Mouse (Mus musculus): ENCODE data around the gene Tmem143. TPM values are rescaled to one million over a fixed set of nuclear protein-coding genes. Genes with fewer than 3 reads are reported as not detected.
"Not testable (repeated sequence)": the region's sequence is repeated elsewhere in the genome, so short reads cannot be mapped to it uniquely, and the experiment has no call there.

The Tmem143 gene
- polyA plus RNA-seq, 1 experiment = 42.0 TPM

GRCm38 (mm10) chr7:45895931-45896516 is 717 bp upstream of the Tmem143 start:
- DNase-seq = peak in 1 of 2 experiments; percentile 19
- TF ChIP-seq POLR2A (IDR thresholded peaks at IDR 0.05; ENCODE audit: borderline replicate concordance, insufficient read depth, low read length) = no peak
- TF ChIP-seq CTCF (IDR thresholded peaks at IDR 0.05; ENCODE audit: borderline replicate concordance, insufficient read depth, low read depth, low read length) = no peak
- Histone ChIP-seq H3K27ac (ENCODE audit: insufficient read depth, low read length) (no peak overlapping the region), H3K27me3 (ENCODE audit: control insufficient read depth, insufficient read depth, low read length) (no peaks in the 10 kb centered on the region), H3K4me3 (replicated peaks; ENCODE audit: insufficient read depth, low read depth, low read length) (no peak overlapping the region), H3K4me1 (ENCODE audit: control insufficient read depth, insufficient read depth, low read length) (no peaks in the 10 kb centered on the region)
- WGBS = 74% methylated on average over 6 of the region's 6 CpGs

GRCm38 (mm10) chr7:45897258-45897757 is 567 bp downstream of the Tmem143 start:
- under 1% methylated on average over 19 of the region's 19 CpGs for whole genome bisulfite sequencing
- Histone ChIP-seq H3K27me3 (ENCODE audit: control insufficient read depth, insufficient read depth, low read length) (no peaks in the 10 kb centered on the region), H3K4me1 (ENCODE audit: control insufficient read depth, insufficient read depth, low read length) (no peaks in the 10 kb centered on the region), H3K4me3 (replicated peaks; ENCODE audit: insufficient read depth, low read depth, low read length) (peak overlapping the region; percentile 87), H3K27ac (ENCODE audit: insufficient read depth, low read length) (peak overlapping the region; percentile 80)
- peak; percentile 73 to 78 for DNase-seq
- TF ChIP-seq CTCF (IDR thresholded peaks at IDR 0.05; ENCODE audit: borderline replicate concordance, insufficient read depth, low read depth, low read length) = no peak
- 0 out of 2 replicates have a peak, but pooled peaks have one; percentile 29 for TF ChIP-seq POLR2A (IDR thresholded peaks at IDR 0.05; ENCODE audit: borderline replicate concordance, insufficient read depth, low read length)

GRCm38 (mm10) chr7:45898125-45898524 is 1.4 kb downstream of the Tmem143 start:
- peak in 1 of 2 experiments; percentile 41 for DNase-seq
- not testable (repeated sequence) for H3K4me3 ChIP-seq (replicated peaks; ENCODE audit: insufficient read depth, low read depth, low read length); H3K27me3 ChIP-seq (ENCODE audit: control insufficient read depth, insufficient read depth, low read length); H3K27ac ChIP-seq (ENCODE audit: insufficient read depth, low read length); H3K4me1 ChIP-seq (ENCODE audit: control insufficient read depth, insufficient read depth, low read length)
- WGBS = 47% methylated on average over 4 of the region's 4 CpGs

- WGBS = 54% methylated on average over 5 of the region's 5 CpGs
These were observed 4.8 kb downstream of the Tmem143 start for GRCm38 (mm10) chr7:45901562-45901961.

GRCm38 (mm10) chr7:45902481-45903002 is 5.8 kb downstream of the Tmem143 start:
- Histone ChIP-seq H3K4me1 (ENCODE audit: control insufficient read depth, insufficient read depth, low read length) (no peaks in the 10 kb centered on the region), H3K27me3 (ENCODE audit: control insufficient read depth, insufficient read depth, low read length) (no peaks in the 10 kb centered on the region), H3K4me3 (replicated peaks; ENCODE audit: insufficient read depth, low read depth, low read length) (no peak overlapping the region), H3K27ac (ENCODE audit: insufficient read depth, low read length) (no peak overlapping the region)
- 75% methylated on average over 12 of the region's 12 CpGs for WGBS
- TF ChIP-seq CTCF (IDR thresholded peaks at IDR 0.05; ENCODE audit: borderline replicate concordance, insufficient read depth, low read depth, low read length) (no peak), POLR2A (IDR thresholded peaks at IDR 0.05; ENCODE audit: borderline replicate concordance, insufficient read depth, low read length) (no peak)
- no peak for DNase-seq

More at GRCm38 (mm10) chr7:45901562-45901961, 4.8 kb downstream of the Tmem143 start:
- no peaks in the 10 kb centered on the region for H3K4me1 ChIP-seq (ENCODE audit: control insufficient read depth, insufficient read depth, low read length)
- TF ChIP-seq POLR2A (IDR thresholded peaks at IDR 0.05; ENCODE audit: borderline replicate concordance, insufficient read depth, low read length) (no peak), CTCF (IDR thresholded peaks at IDR 0.05; ENCODE audit: borderline replicate concordance, insufficient read depth, low read depth, low read length) (no peak)
- no peak for DNase-seq
- H3K4me3 ChIP-seq (replicated peaks; ENCODE audit: insufficient read depth, low read depth, low read length) = no peak overlapping the region
- H3K27ac ChIP-seq (ENCODE audit: insufficient read depth, low read length) = no peak overlapping the region
- no peaks in the 10 kb centered on the region for H3K27me3 ChIP-seq (ENCODE audit: control insufficient read depth, insufficient read depth, low read length)

- Histone ChIP-seq H3K27me3 (ENCODE audit: control insufficient read depth, insufficient read depth, low read length) (no peaks in the 10 kb centered on the region), H3K27ac (ENCODE audit: insufficient read depth, low read length) (no peak overlapping the region), H3K4me3 (replicated peaks; ENCODE audit: insufficient read depth, low read depth, low read length) (no peak overlapping the region), H3K4me1 (ENCODE audit: control insufficient read depth, insufficient read depth, low read length) (no peaks in the 10 kb centered on the region)
- TF ChIP-seq CTCF (IDR thresholded peaks at IDR 0.05; ENCODE audit: borderline replicate concordance, insufficient read depth, low read depth, low read length) (no peak), POLR2A (IDR thresholded peaks at IDR 0.05; ENCODE audit: borderline replicate concordance, insufficient read depth, low read length) (no peak)
- WGBS = 96% methylated on average over 9 of the region's 9 CpGs
- DNase-seq = no peak
These were observed 9.9 kb downstream of the Tmem143 start for GRCm38 (mm10) chr7:45906622-45907021.

GRCm38 (mm10) chr7:45908384-45908783 is 11.6 kb downstream of the Tmem143 start:
- no peak for DNase-seq
- H3K4me3 ChIP-seq (replicated peaks; ENCODE audit: insufficient read depth, low read depth, low read length) = no peak overlapping the region
- no peak overlapping the region for H3K27ac ChIP-seq (ENCODE audit: insufficient read depth, low read length)
- H3K27me3 ChIP-seq (ENCODE audit: control insufficient read depth, insufficient read depth, low read length) = no peaks in the 10 kb centered on the region
- no peak for TF ChIP-seq POLR2A (IDR thresholded peaks at IDR 0.05; ENCODE audit: borderline replicate concordance, insufficient read depth, low read length)
- no peak for TF ChIP-seq CTCF (IDR thresholded peaks at IDR 0.05; ENCODE audit: borderline replicate concordance, insufficient read depth, low read depth, low read length)
- H3K4me1 ChIP-seq (ENCODE audit: control insufficient read depth, insufficient read depth, low read length) = no peaks in the 10 kb centered on the region

- no peak for DNase-seq
- TF ChIP-seq CTCF (IDR thresholded peaks at IDR 0.05; ENCODE audit: borderline replicate concordance, insufficient read depth, low read depth, low read length) (no peak), POLR2A (IDR thresholded peaks at IDR 0.05; ENCODE audit: borderline replicate concordance, insufficient read depth, low read length) (no peak)
These were observed 12.4 kb downstream of the Tmem143 start for GRCm38 (mm10) chr7:45909145-45909544.

More at GRCm38 (mm10) chr7:45909145-45909544, 12.4 kb downstream of the Tmem143 start:
- WGBS = 95% methylated on average over 16 of the region's 16 CpGs
- H3K4me3 ChIP-seq (replicated peaks; ENCODE audit: insufficient read depth, low read depth, low read length) = no peak overlapping the region
- no peak overlapping the region for H3K27ac ChIP-seq (ENCODE audit: insufficient read depth, low read length)
- no peaks in the 10 kb centered on the region for H3K4me1 ChIP-seq (ENCODE audit: control insufficient read depth, insufficient read depth, low read length)
- H3K27me3 ChIP-seq (ENCODE audit: control insufficient read depth, insufficient read depth, low read length) = no peaks in the 10 kb centered on the region
